ENCODE assay signal across 8 mouse cellular contexts in the genomic region with DNA sequence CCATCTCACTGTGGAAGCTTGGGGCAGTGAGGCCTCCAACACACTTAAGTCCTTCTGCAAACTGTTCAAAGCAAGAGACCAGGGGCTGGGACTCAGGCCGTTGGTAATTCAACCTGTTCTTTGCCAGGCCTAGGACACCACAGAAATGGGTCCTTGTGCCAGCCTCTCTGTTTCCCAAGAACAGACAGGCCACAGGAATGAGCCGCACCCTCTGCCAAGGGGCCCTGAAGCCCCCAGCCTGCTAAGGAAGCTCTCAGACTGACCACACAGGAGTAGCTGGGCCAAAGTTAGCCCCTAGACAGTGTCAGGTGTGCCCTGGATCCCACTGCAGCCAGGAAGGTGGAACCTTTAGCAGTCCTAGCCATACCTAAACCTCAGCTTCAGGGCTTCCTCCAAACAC. TPM values are rescaled to one million over a fixed set of nuclear protein-coding genes. Genes with fewer than 3 reads are reported as not detected.
DNase-seq lines count a peak whose midpoint lies in the region; ATAC-seq and TF ChIP-seq lines count a peak whose summit lies in the region.

No protein-coding gene starts in this region.

- H3K9ac ChIP-seq in heart, adult 2 months (ENCODE audit: low read depth, low read length): peak overlapping the region; percentile 93
- H3K9ac ChIP-seq in ES-Bruce4 (ENCODE audit: low read depth, poor library complexity, severe bottlenecking): peak overlapping the region; percentile 34; the same call in 1 of the 2 replicates
- H3K9ac ChIP-seq in forebrain, embryonic 13.5 days: peak overlapping the region; percentile 89
- peak overlapping the region; percentile 77 for H3K9ac ChIP-seq in limb, embryonic 11.5 days (ENCODE audit: low read length)

- no peak for TF ChIP-seq POLR2A in heart, adult 2 months (IDR thresholded peaks at IDR 0.05; ENCODE audit: insufficient read depth, low read depth, low read length)
- TF ChIP-seq POLR2A in ES-Bruce4 (IDR thresholded peaks at IDR 0.05; ENCODE audit: insufficient read depth, low read length) (no peak), myocyte (IDR thresholded peaks at IDR 0.05; ENCODE audit: insufficient read length, low read depth) (no peak)

- peak in 1 of 2 experiments; percentile 48 for DNase-seq in heart, adult 2 months
- DNase-seq in heart, adult 8-10 months (ENCODE audit: low spot score): no peak
- no peak for DNase-seq in limb, embryonic 11.5 days (ENCODE audit: low spot score)
- no peak for DNase-seq in left cerebral cortex, adult 11 months (ENCODE audit: low spot score)
- DNase-seq in cerebellum, adult 9-10 months: no peak

- no peaks in the 10 kb centered on the region for H3K9me3 ChIP-seq in ES-Bruce4 (replicated peaks; ENCODE audit: control insufficient read depth, insufficient read depth, low read length, poor library complexity, severe bottlenecking)
- no peaks in the 10 kb centered on the region for H3K9me3 ChIP-seq in forebrain, embryonic 13.5 days (replicated peaks)
- no peaks in the 10 kb centered on the region for H3K9me3 ChIP-seq in limb, embryonic 11.5 days (ENCODE audit: control insufficient read depth, low read length)

- no peak for TF ChIP-seq CTCF in heart, adult 2 months (IDR thresholded peaks at IDR 0.05)
- no peak for TF ChIP-seq CTCF in ES-Bruce4 (IDR thresholded peaks at IDR 0.05; ENCODE audit: low read depth, low read length)

- no peak for ATAC-seq in forebrain, embryonic 13.5 days
- ATAC-seq in limb, embryonic 11.5 days (ENCODE audit: insufficient number of reproducible peaks, low FRiP score, low TSS enrichment, low read depth): no peak

- H3K4me2 ChIP-seq in forebrain, embryonic 13.5 days: peak overlapping the region; percentile 84
- peak overlapping the region; percentile 90 for H3K4me2 ChIP-seq in limb, embryonic 11.5 days (ENCODE audit: low read depth, severe bottlenecking)
- H3K4me2 ChIP-seq in myocyte (ENCODE audit: low read depth): peak overlapping the region; percentile 96

- TF ChIP-seq EP300 in heart, adult 2 months (IDR thresholded peaks at IDR 0.05; ENCODE audit: insufficient read depth, low read depth, low read length): no peak
- no peak for TF ChIP-seq EP300 in ES-Bruce4 (IDR thresholded peaks at IDR 0.05; ENCODE audit: insufficient read depth, low read depth, low read length)

- 0 out of 2 replicates have a peak, but pooled peaks cover 2% of the 10 kb centered on the region for H3K79me2 ChIP-seq in heart, adult 2 months (replicated peaks; ENCODE audit: control insufficient read depth, insufficient read depth, low read length)
- H3K79me2 ChIP-seq in myocyte (ENCODE audit: control insufficient read depth, insufficient read depth): no peaks in the 10 kb centered on the region

- WGBS in heart, adult 2 months: 34% methylated on average over 2 of the region's 2 CpGs
- WGBS in forebrain, embryonic 13.5 days: 66% methylated on average over 2 of the region's 2 CpGs
- WGBS in limb, embryonic 11.5 days: 81% methylated on average over 2 of the region's 2 CpGs

- peak overlapping the region; percentile 43 for H3ac ChIP-seq in myocyte (ENCODE audit: control insufficient read depth, insufficient read length)

- no peaks in the 10 kb centered on the region for H3K27me3 ChIP-seq in heart, adult 2 months (ENCODE audit: control insufficient read depth, insufficient read depth, low read length)
- no peaks in the 10 kb centered on the region for H3K27me3 ChIP-seq in ES-Bruce4 (ENCODE audit: control insufficient read depth, insufficient read depth, low read length, poor library complexity, severe bottlenecking)
- H3K27me3 ChIP-seq in forebrain, embryonic 13.5 days: peaks cover 8% of the 10 kb centered on the region; the same call in 1 of the 2 replicates
- no peaks in the 10 kb centered on the region for H3K27me3 ChIP-seq in limb, embryonic 11.5 days (ENCODE audit: control insufficient read depth, insufficient read depth, low read length)
- H3K27me3 ChIP-seq in myocyte (ENCODE audit: control insufficient read depth, insufficient read depth, insufficient read length): no peaks in the 10 kb centered on the region

- peaks cover 50% of the 10 kb centered on the region for H3K4me1 ChIP-seq in heart, adult 2 months (ENCODE audit: control insufficient read depth, insufficient read depth, low read length)
- no peaks in the 10 kb centered on the region for H3K4me1 ChIP-seq in ES-Bruce4 (ENCODE audit: control insufficient read depth, insufficient read depth, low read length)
- H3K4me1 ChIP-seq in forebrain, embryonic 13.5 days: peaks cover 48% of the 10 kb centered on the region
- peaks cover 16% of the 10 kb centered on the region for H3K4me1 ChIP-seq in limb, embryonic 11.5 days (ENCODE audit: control insufficient read depth, insufficient read depth, low read length)

- peak overlapping the region; percentile 89 for H3K4me3 ChIP-seq in heart, adult 2 months
- H3K4me3 ChIP-seq in ES-Bruce4 (ENCODE audit: low read depth, low read length): peak overlapping the region; percentile 82
- peak overlapping the region; percentile 88 for H3K4me3 ChIP-seq in forebrain, embryonic 13.5 days
- H3K4me3 ChIP-seq in limb, embryonic 11.5 days (ENCODE audit: low read depth, low read length): peak overlapping the region; percentile 93
- H3K4me3 ChIP-seq in myocyte: peak overlapping the region; percentile 52

- peak overlapping the region; percentile 97 for H3K27ac ChIP-seq in heart, adult 2 months
- no peak overlapping the region for H3K27ac ChIP-seq in ES-Bruce4 (ENCODE audit: insufficient read depth, low read length)
- H3K27ac ChIP-seq in forebrain, embryonic 13.5 days: no peak overlapping the region
- no peak overlapping the region for H3K27ac ChIP-seq in limb, embryonic 11.5 days (replicated peaks; ENCODE audit: low read depth, low read length)

- peaks cover 20% of the 10 kb centered on the region for H3K36me3 ChIP-seq in heart, adult 2 months (ENCODE audit: control insufficient read depth, insufficient read depth, low read length)
- H3K36me3 ChIP-seq in ES-Bruce4 (ENCODE audit: control insufficient read depth, insufficient read depth, low read length, poor library complexity, severe bottlenecking) (no peaks in the 10 kb centered on the region), myocyte (ENCODE audit: control insufficient read depth, insufficient read depth) (no peaks in the 10 kb centered on the region)
- peaks cover 5% of the 10 kb centered on the region; the same call in 1 of the 2 replicates for H3K36me3 ChIP-seq in forebrain, embryonic 13.5 days (ENCODE audit: poor library complexity, severe bottlenecking)
- peaks cover 2% of the 10 kb centered on the region; the same call in 1 of the 2 replicates for H3K36me3 ChIP-seq in limb, embryonic 11.5 days (ENCODE audit: control insufficient read depth, insufficient read depth, low read length)

- intact Hi-C loops in heart, adult 2 months (cut with DNase I): loop anchor here (10.0 kb wide), 1 partner anchor 532 kb away; a partner anchor contains a TSS

TF ChIP-seq in myocyte, 11 proteins besides CTCF, POLR2A, EP300 and RAD21:
- TF ChIP-seq TCF12 (IDR thresholded peaks at IDR 0.05; ENCODE audit: insufficient read depth, poor library complexity, severe bottlenecking): no peak
- no peak for TF ChIP-seq MYOD1 (IDR thresholded peaks at IDR 0.05; ENCODE audit: control insufficient read depth in 1 of 3, insufficient read length in 2 of 3, low read depth in 2 of 3)
- no peak for TF ChIP-seq REST (IDR thresholded peaks at IDR 0.05; ENCODE audit: insufficient read depth, insufficient read length)
- TF ChIP-seq USF1 (IDR thresholded peaks at IDR 0.05; ENCODE audit: low read depth): no peak
- no peak for TF ChIP-seq MAX (IDR thresholded peaks at IDR 0.05; ENCODE audit: low read depth)

RNA-seq across cellular contexts. Expression of a gene that starts 1.1 kb away (rescaled TPM):
- total RNA-seq in heart, adult 2 months (2021): 10 to 100 TPM; 63.3 to 71.4 TPM
- polyA plus RNA-seq in heart, adult 2 months (2012; rRNA removed): 78.1 and 89.8 TPM in 2 replicates
- total RNA-seq in heart, adult 8-10 months (2022): 10 to 100 TPM; 51.9 to 65.0 (median 59.6) TPM
- polyA plus RNA-seq in ES-Bruce4 (2011; ENCODE audit: insufficient read depth, insufficient read length, low read depth, missing spikeins) (4.3 and 6.5 TPM in 2 replicates), myocyte (2012; fragmentation: generic; extraction: Trizol) (26.4 TPM)
- polyA plus RNA-seq in forebrain, embryonic 13.5 days (2015; fragmentation: Nextera tagmentation; extraction: Ambion mirVana): 28.2 and 31.1 TPM in 2 replicates
- polyA plus RNA-seq in limb, embryonic 11.5 days (2014; fragmentation: Nextera tagmentation; extraction: Ambion mirVana): 27.8 and 28.3 TPM in 2 replicates

RNA-seq across cellular contexts. Expression of a gene that starts 17.1 kb away (rescaled TPM):
- total RNA-seq in heart, adult 2 months (2021): 1 to 10 TPM; 3.2 to 4.8 TPM
- polyA plus RNA-seq in heart, adult 2 months (2012; rRNA removed): 0.92 and 1.8 TPM in 2 replicates
- 1 to 10 TPM; 2.9 to 5.4 (median 3.2) TPM for total RNA-seq in heart, adult 8-10 months (2022)
- polyA plus RNA-seq in ES-Bruce4 (2011; ENCODE audit: insufficient read depth, insufficient read length, low read depth, missing spikeins): 43.2 and 47.6 TPM in 2 replicates
- 32.0 and 32.7 TPM in 2 replicates for polyA plus RNA-seq in forebrain, embryonic 13.5 days (2015; fragmentation: Nextera tagmentation; extraction: Ambion mirVana)
- 55.9 and 57.0 TPM in 2 replicates for polyA plus RNA-seq in limb, embryonic 11.5 days (2014; fragmentation: Nextera tagmentation; extraction: Ambion mirVana)
- 3.0 TPM for polyA plus RNA-seq in myocyte (2012; fragmentation: generic; extraction: Trizol)

RNA-seq across cellular contexts. Expression of a gene that starts 17.1 kb away (rescaled TPM):
- total RNA-seq in heart, adult 2 months (2021): 1 to 10 TPM; 7.0 TPM
- polyA plus RNA-seq in heart, adult 2 months (2012; rRNA removed): 3.4 and 4.3 TPM in 2 replicates
- total RNA-seq in heart, adult 8-10 months (2022): 10 to 100 TPM in 2 of 4 experiments, 1 to 10 TPM in 2; 8.6 to 13.7 (median 9.6) TPM
- 1.4 and 1.5 TPM in 2 replicates for polyA plus RNA-seq in ES-Bruce4 (2011; ENCODE audit: insufficient read depth, insufficient read length, low read depth, missing spikeins)
- 0.49 and 0.88 TPM in 2 replicates for polyA plus RNA-seq in forebrain, embryonic 13.5 days (2015; fragmentation: Nextera tagmentation; extraction: Ambion mirVana)
- polyA plus RNA-seq in limb, embryonic 11.5 days (2014; fragmentation: Nextera tagmentation; extraction: Ambion mirVana): 0.62 and 0.81 TPM in 2 replicates
- 0.04 TPM for polyA plus RNA-seq in myocyte (2012; fragmentation: generic; extraction: Trizol)

Comparison
In these comparisons a context has a peak if more than half of its experiments do, and no peak if none do; other contexts are left out.
1. H3K9ac ChIP-seq: peak in every context shown above with its lines; median percentile 93 in heart, adult 2 months; 89 in forebrain, embryonic 13.5 days; 77 in limb, embryonic 11.5 days; 34 in ES-Bruce4.